Mouse (Mus musculus) liver, postnatal 0 days (tissue): ENCODE results near the gene Hist1h1b.

Experiments
- CTCF ChIP-seq: sonication (generic); IDR thresholded peaks from 2 replicates; pipeline ENCODE4 v1.5.1; 2016; ENCODE audit warnings: antibody characterized with exemption, low read depth
- EP300 ChIP-seq: IDR thresholded peaks from 2 replicates; pipeline ENCODE4 v1.6.1; 2016; ENCODE audit warnings: antibody characterized with exemption, low read depth, mild to moderate bottlenecking

GRCm38 (mm10) chr13:21745006-21745405 lies 35.4 kb downstream of the Hist1h1b start:
- TF ChIP-seq EP300 (no peak), CTCF (no peak)
